Mouse (Mus musculus) liver, embryonic 11.5 days (tissue): ENCODE data around the gene Kctd11. TPM values are rescaled to one million over a fixed set of nuclear protein-coding genes. Genes with fewer than 3 reads are reported as not detected.

Experiments used
- ATAC-seq: fragments of 200-750 bp; cut with Nextera tagmentation; replicated peaks from 2 replicates; pipeline ENCODE4 v1.8.0; 2017; ENCODE audit warnings: moderate number of reproducible peaks, mild to moderate bottlenecking, moderate TSS enrichment, moderate library complexity; ENCODE audit not compliant: low FRiP score
- DNase-seq: peaks from one replicate; pipeline ENCODE4 v3.0.0-alpha.2; 2017; ENCODE audit warnings: low spot score
- H3K27ac ChIP-seq: fragments of 300-500 bp; sonication (generic); 2 replicates; pipeline ENCODE4 v1.5.1; 2014; ENCODE audit warnings: mild to moderate bottlenecking, low read depth, low read length, control low read depth
- H3K27me3 ChIP-seq: fragments of 300-500 bp; sonication (generic); replicated peaks from 2 replicates; pipeline ENCODE4 v1.6.1; 2014; ENCODE audit warnings: low read length, mixed read lengths; ENCODE audit not compliant: control insufficient read depth, insufficient read depth
- H3K36me3 ChIP-seq: fragments of 300-500 bp; sonication (generic); 2 replicates; pipeline ENCODE4 v1.6.1; 2014; ENCODE audit warnings: mild to moderate bottlenecking, low read length, moderate library complexity, mixed read lengths; ENCODE audit not compliant: control insufficient read depth, insufficient read depth
- H3K4me1 ChIP-seq: fragments of 300-500 bp; sonication (generic); replicated peaks from 2 replicates; pipeline ENCODE4 v1.6.1; 2014; ENCODE audit warnings: low read length, mixed read lengths; ENCODE audit not compliant: control insufficient read depth, insufficient read depth
- H3K4me2 ChIP-seq: fragments of 300-500 bp; sonication (generic); 2 replicates; pipeline ENCODE4 v1.6.1; 2014; ENCODE audit warnings: mild to moderate bottlenecking, control low read depth, moderate library complexity
- H3K4me3 ChIP-seq: fragments of 300-500 bp; sonication (generic); 2 replicates; pipeline ENCODE4 v1.5.1; 2014; ENCODE audit warnings: low read depth, low read length, control low read depth
- H3K9ac ChIP-seq: fragments of 300-500 bp; sonication (generic); 2 replicates; pipeline ENCODE4 v1.6.1; 2014; ENCODE audit warnings: low read depth, low read length, control low read depth
- H3K9me3 ChIP-seq: fragments of 300-500 bp; sonication (generic); 2 replicates; pipeline ENCODE4 v1.6.1; 2016; ENCODE audit warnings: low read length, inconsistent platforms, mixed read lengths; ENCODE audit not compliant: control insufficient read depth
- WGBS: fragments of 180-500 bp; shearing (Covaris S2); extraction: QIAGEN DNeasy Blood & Tissue Kit; methylation state at CpG from one replicate; pipeline ENCODE4 v1.1.7; 2014; 5-methylcytosine and 5-hydroxymethylcytosine counted together
- polyA plus RNA-seq: library from polyadenylated mRNA; unstranded; fragments of >200 nt; fragmentation: Nextera tagmentation; extraction: Ambion mirVana; gene quantifications from 2 replicates; pipeline ENCODE4 v1.2.1, GENCODE M21; 2014

Kctd11 gene
- polyA plus RNA-seq, 1 experiment from 2014 or later = 3.6 TPM

- Histone ChIP-seq H3K27ac (0 out of 2 replicates have a peak overlapping the region, but pooled peaks have one; percentile 13), H3K9me3 (no peaks in the 10 kb centered on the region), H3K9ac (no peak overlapping the region), H3K4me1 (peaks cover 21% of the 10 kb centered on the region), H3K4me3 (no peak overlapping the region), H3K27me3 (no peaks in the 10 kb centered on the region), H3K36me3 (no peaks in the 10 kb centered on the region), H3K4me2 (peak overlapping the region; percentile 45)
- ATAC-seq (0 out of 2 replicates have a peak, but pooled peaks have one; percentile 15), DNase-seq (no peak)
- 39% methylated on average over 5 of the region's 5 CpGs for WGBS
Measured at GRCm38 (mm10) chr11:69894671-69895070, 13.5 kb upstream of the Kctd11 start.

GRCm38 (mm10) chr11:69891482-69891881 is 10.3 kb upstream of the Kctd11 start:
- no peak overlapping the region for H3K27ac ChIP-seq
- ATAC-seq (no peak), DNase-seq (no peak)
- H3K4me2 ChIP-seq = no peak overlapping the region
- no peaks in the 10 kb centered on the region for H3K9me3 ChIP-seq
- no peaks in the 10 kb centered on the region for H3K36me3 ChIP-seq
- peaks cover 32% of the 10 kb centered on the region for H3K4me1 ChIP-seq
- H3K27me3 ChIP-seq = no peaks in the 10 kb centered on the region
- H3K4me3 ChIP-seq = no peak overlapping the region
- 51% methylated on average over 4 of the region's 4 CpGs for WGBS
- H3K9ac ChIP-seq = no peak overlapping the region

DNA sequence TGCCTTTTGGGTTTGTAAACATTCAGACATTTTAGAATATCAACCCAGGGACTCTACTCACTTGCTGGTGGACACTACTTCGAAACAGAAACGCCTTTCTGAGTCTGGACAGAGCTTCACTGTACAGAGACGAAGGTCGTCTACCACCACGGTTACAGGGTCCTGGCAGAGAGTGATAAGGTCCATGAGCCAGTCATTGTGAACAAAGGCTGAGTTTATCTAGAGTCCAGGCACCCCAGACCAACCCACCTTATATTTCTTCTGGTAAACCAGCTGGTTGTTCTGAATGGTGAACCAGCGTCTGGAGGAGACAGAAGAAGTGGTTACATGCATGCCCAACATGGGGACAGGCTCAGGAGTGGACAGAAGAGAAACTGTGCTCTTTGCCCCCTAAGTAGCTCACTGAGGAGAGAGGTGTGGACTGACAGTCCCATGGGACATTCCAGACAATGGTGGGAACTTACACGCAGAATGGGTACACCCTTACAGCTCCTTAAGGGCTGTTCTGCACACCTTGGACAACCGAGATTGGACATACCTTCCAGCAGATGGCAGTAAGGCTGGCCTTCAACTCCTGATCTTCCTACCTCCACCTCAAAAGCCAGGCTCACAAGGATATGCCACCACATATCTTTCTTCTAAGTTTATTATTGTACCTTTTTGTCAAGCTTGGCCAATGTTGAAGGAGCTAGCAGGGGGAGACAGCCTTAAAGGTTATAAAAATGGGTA is 5.9 kb upstream of the Kctd11 start:
- Histone ChIP-seq H3K4me3 (0 out of 2 replicates have a peak overlapping the region, but pooled peaks have one; percentile 5), H3K4me1 (peaks cover 25% of the 10 kb centered on the region), H3K36me3 (no peaks in the 10 kb centered on the region), H3K27ac (peak overlapping the region; percentile 86), H3K4me2 (peak overlapping the region; percentile 57), H3K27me3 (no peaks in the 10 kb centered on the region), H3K9me3 (no peaks in the 10 kb centered on the region), H3K9ac (peak overlapping the region; percentile 47)
- WGBS = 36% methylated on average over 8 of the region's 8 CpGs
- DNase-seq (no peak), ATAC-seq (peak; percentile 94)

DNA sequence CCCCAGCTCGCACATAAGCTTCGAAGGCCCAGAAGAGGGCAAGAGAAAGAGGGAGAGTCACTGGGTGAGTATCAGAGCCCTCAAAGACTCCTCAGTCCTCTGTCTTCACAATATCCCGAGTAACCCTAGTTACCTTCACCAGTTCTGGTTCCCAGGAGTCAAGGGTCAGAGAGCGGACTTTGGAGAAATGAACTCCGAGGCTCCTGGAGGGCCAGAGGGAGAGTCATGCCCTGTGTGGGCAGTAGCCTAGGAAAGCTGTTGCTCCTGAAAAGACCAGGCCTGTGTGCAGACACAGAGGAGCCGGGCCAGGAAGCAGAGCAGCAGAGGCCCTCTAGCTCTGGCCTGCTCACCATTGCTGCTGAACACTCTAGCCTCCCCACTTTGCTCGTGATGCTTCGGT is 3.5 kb upstream of the Kctd11 start:
- Histone ChIP-seq H3K9me3 (no peaks in the 10 kb centered on the region), H3K27me3 (no peaks in the 10 kb centered on the region), H3K4me2 (no peak overlapping the region; the same call in 1 of the 2 replicates), H3K27ac (no peak overlapping the region), H3K9ac (no peak overlapping the region), H3K4me1 (peaks cover 39% of the 10 kb centered on the region), H3K4me3 (no peak overlapping the region), H3K36me3 (no peaks in the 10 kb centered on the region)
- no peak for ATAC-seq
- 81% methylated on average over 8 of the region's 8 CpGs for WGBS
- DNase-seq = no peak

DNA sequence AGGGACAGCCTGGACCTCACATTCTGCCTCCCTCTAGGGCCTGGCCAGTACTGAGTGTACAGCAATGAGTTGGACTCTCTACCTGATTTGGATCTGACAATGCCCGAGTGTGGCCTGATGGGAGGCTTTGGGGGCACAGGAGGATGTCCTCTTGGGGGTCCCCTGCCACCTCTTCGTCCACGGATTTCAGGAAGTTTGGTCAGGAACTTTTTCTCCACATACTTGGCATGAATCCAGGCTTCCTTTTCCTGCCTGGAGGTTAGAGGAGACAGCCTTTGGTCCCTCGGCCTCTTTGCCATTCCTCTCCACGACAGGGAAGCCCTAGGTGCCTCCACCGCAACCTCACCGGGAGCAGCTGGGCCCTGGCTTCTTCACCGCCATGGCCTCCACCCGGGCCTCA is 3.0 kb upstream of the Kctd11 start:
- H3K27ac ChIP-seq = 0 out of 2 replicates have a peak overlapping the region, but pooled peaks have one; percentile 22
- H3K27me3 ChIP-seq = no peaks in the 10 kb centered on the region
- H3K4me1 ChIP-seq = peaks cover 43% of the 10 kb centered on the region
- 77% methylated on average over 9 of the region's 9 CpGs for WGBS
- H3K4me3 ChIP-seq = no peak overlapping the region
- no peak for ATAC-seq
- DNase-seq = no peak
- H3K9me3 ChIP-seq = no peaks in the 10 kb centered on the region
- no peak overlapping the region; the same call in 1 of the 2 replicates for H3K9ac ChIP-seq
- H3K36me3 ChIP-seq = no peaks in the 10 kb centered on the region
- no peak overlapping the region; the same call in 1 of the 2 replicates for H3K4me2 ChIP-seq

DNA sequence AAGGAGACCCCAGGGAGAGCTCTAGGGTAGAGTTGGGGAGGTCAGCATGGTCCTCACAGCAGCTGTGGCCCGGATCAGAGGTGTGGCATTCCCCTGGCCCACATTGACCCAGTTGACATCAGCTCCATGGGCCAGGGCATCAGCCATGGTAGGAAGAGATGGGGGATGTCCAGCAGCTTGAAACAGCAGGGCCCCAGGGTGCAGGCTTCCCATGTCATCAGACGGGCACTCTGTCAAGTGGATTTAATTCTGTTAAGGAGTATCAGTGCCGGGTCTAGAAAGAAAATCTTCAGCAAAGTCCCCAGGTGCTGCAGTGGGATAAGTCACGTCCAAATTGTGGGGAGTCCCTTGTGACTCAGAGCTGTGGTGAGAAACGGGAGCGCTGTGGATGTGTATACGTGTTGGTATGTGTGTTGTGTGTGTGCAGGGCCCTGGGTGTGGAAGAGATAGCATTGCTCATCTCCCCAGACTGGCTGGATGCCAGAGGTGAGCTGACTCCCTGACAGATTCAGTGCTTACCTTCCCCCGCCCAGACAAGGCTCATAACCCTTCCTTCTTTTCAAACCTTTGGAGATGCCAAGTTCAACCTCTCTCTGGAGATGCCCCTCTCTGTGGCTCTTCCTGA is 2.4 kb upstream of the Kctd11 start:
- Histone ChIP-seq H3K27ac (0 out of 2 replicates have a peak overlapping the region, but pooled peaks have one; percentile 22), H3K4me1 (peaks cover 49% of the 10 kb centered on the region), H3K4me3 (no peak overlapping the region), H3K9ac (no peak overlapping the region; the same call in 1 of the 2 replicates), H3K36me3 (no peaks in the 10 kb centered on the region), H3K9me3 (no peaks in the 10 kb centered on the region), H3K4me2 (no peak overlapping the region), H3K27me3 (no peaks in the 10 kb centered on the region)
- DNase-seq (no peak), ATAC-seq (no peak)
- WGBS = 87% methylated on average over 8 of the region's 8 CpGs

GRCm38 (mm10) chr11:69883066-69883465 is 1.9 kb upstream of the Kctd11 start:
- Histone ChIP-seq H3K27me3 (no peaks in the 10 kb centered on the region), H3K9ac (no peak overlapping the region), H3K36me3 (no peaks in the 10 kb centered on the region), H3K27ac (no peak overlapping the region), H3K4me3 (no peak overlapping the region), H3K4me1 (peaks cover 54% of the 10 kb centered on the region), H3K4me2 (no peak overlapping the region), H3K9me3 (no peaks in the 10 kb centered on the region)
- WGBS = 61% methylated on average over 4 of the region's 4 CpGs
- DNase-seq (no peak), ATAC-seq (no peak)

- Histone ChIP-seq H3K27me3 (no peaks in the 10 kb centered on the region), H3K36me3 (no peaks in the 10 kb centered on the region), H3K27ac (peak overlapping the region; percentile 57; the same call in 1 of the 2 replicates), H3K4me2 (peak overlapping the region; percentile 99), H3K9ac (peak overlapping the region; percentile 80), H3K9me3 (no peaks in the 10 kb centered on the region), H3K4me3 (peak overlapping the region; percentile 63), H3K4me1 (peaks cover 53% of the 10 kb centered on the region)
- WGBS = 69% methylated on average over 21 of the region's 21 CpGs
- ATAC-seq = no peak
- no peak for DNase-seq
Measured at GRCm38 (mm10) chr11:69881787-69882670, 823 bp upstream of the Kctd11 start.
